Mouse (Mus musculus) liver, embryonic 15.5 days (tissue): Measurements from ENCODE around the gene Kif4. TPM values are rescaled to one million over a fixed set of nuclear protein-coding genes. Genes with fewer than 3 reads are reported as not detected.

Experiments used
- ATAC-seq: fragments of 200-750 bp; cut with Nextera tagmentation; 2 replicates; pipeline ENCODE4 v1.8.0; 2017; ENCODE audit warnings: moderate number of reproducible peaks, mild to moderate bottlenecking, moderate library complexity; ENCODE audit not compliant: insufficient read depth
- H3K27ac ChIP-seq: fragments of 300-500 bp; sonication (generic); replicated peaks from 2 replicates; pipeline ENCODE4 v1.5.1; 2015; ENCODE audit warnings: mild to moderate bottlenecking, inconsistent platforms
- H3K27me3 ChIP-seq: fragments of 300-500 bp; sonication (generic); 2 replicates; pipeline ENCODE4 v1.6.1; 2015; ENCODE audit warnings: mild to moderate bottlenecking, inconsistent platforms
- H3K36me3 ChIP-seq: fragments of 300-500 bp; sonication (generic); replicated peaks from 2 replicates; pipeline ENCODE4 v1.6.1; 2015; ENCODE audit warnings: moderate library complexity, mild to moderate bottlenecking, inconsistent platforms
- H3K4me1 ChIP-seq: fragments of 300-500 bp; sonication (generic); replicated peaks from 2 replicates; pipeline ENCODE4 v1.6.1; 2015; ENCODE audit warnings: inconsistent platforms
- H3K4me2 ChIP-seq: fragments of 300-500 bp; sonication (generic); 2 replicates; pipeline ENCODE4 v1.6.1; 2015; ENCODE audit warnings: moderate library complexity, mild to moderate bottlenecking, inconsistent platforms
- H3K4me3 ChIP-seq: fragments of 300-500 bp; sonication (generic); replicated peaks from 2 replicates; pipeline ENCODE4 v1.5.1; 2015; ENCODE audit warnings: mild to moderate bottlenecking, inconsistent platforms
- H3K9ac ChIP-seq: fragments of 300-500 bp; sonication (generic); 2 replicates; pipeline ENCODE4 v1.6.1; 2015; ENCODE audit warnings: moderate library complexity, mild to moderate bottlenecking, inconsistent platforms
- H3K9me3 ChIP-seq: fragments of 300-500 bp; sonication (generic); replicated peaks from 2 replicates; pipeline ENCODE4 v1.6.1; 2016; ENCODE audit warnings: inconsistent platforms
- WGBS: fragments of 180-500 bp; shearing (Covaris S2); methylation state at CpG from one replicate; pipeline ENCODE4 v1.1.7; 2015; ENCODE audit warnings: mixed read lengths; ENCODE audit not compliant: insufficient replicate concordance; 5-methylcytosine and 5-hydroxymethylcytosine counted together
- polyA plus RNA-seq: library from polyadenylated mRNA; unstranded; fragments of >200 nt; fragmentation: Nextera tagmentation; extraction: Ambion mirVana; gene quantifications from 2 replicates; pipeline ENCODE4 v1.2.1, GENCODE M21; 2015

Kif4 gene
- polyA plus RNA-seq, 1 experiment from 2014 or later: 20.3 TPM

DNA sequence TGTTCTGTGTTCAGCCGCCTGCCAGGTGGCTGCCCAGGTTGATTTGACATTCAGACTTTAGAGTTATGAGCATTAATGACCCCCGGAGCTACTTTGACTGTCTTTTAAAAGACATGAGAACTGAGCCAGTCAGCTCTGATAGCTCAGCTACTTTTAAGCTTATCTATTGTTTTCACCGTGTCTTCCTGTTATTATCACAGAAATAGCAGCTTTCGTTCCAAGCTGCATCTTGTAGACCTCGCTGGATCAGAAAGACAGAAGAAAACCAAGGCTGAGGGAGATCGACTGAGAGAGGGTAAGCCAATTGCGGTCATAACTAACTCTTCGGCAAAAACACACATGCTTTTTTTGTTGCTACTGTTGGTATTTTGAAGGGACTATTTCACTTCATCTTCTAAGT is 12.9 kb downstream of the Kif4 start:
- Histone ChIP-seq H3K4me2 (no peak overlapping the region), H3K4me1 (no peaks in the 10 kb centered on the region), H3K4me3 (no peak overlapping the region), H3K27me3 (no peaks in the 10 kb centered on the region), H3K36me3 (peaks cover 84% of the 10 kb centered on the region), H3K9ac (no peak overlapping the region), H3K27ac (no peak overlapping the region), H3K9me3 (no peaks in the 10 kb centered on the region)
- ATAC-seq: no peak
- 50% methylated on average over 8 of the region's 8 CpGs for WGBS

DNA sequence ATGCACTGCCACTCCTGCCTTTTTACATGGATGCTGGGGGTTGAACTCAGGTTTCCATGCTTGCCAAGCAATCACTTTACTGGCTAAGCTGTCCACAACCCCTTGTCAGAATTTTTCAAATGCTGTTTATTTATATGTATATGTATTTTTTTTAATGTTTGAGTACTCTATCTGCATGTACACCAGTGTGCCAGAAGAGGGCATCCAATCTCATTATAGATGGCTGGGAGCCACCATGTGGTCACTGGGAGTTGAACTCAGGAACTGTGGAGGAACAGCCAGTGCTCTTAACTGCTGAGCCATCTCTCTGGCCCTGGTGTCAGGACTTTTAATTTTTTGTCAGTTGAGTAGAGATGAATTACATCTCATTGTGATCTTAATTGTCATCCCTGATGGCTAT is 27.3 kb downstream of the Kif4 start:
- Histone ChIP-seq H3K27ac (no peak overlapping the region), H3K9ac (no peak overlapping the region)

DNA sequence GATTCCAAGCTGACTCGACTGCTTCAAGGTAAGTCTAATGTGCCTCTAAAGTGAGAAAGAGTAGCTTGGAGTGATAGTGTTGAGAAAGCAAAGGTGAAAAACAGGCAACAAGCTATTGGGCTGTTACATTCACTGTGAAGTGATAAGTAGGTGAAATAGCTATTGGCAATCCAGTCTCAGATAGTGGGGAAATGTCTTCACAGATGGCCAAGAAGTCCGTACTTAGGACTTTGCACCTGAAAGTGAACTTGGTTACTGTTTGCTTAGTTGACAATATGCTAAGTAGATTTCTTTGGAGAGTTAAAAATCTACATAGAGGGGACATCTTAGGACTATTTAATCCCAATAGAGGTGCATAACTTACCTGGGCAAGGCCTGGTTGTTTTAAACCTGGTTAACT is 39.3 kb downstream of the Kif4 start:
- no peak for ATAC-seq

More for the DNA sequence above, 27.3 kb downstream of the Kif4 start:
- Histone ChIP-seq H3K36me3 (peaks cover 47% of the 10 kb centered on the region), H3K4me3 (no peak overlapping the region), H3K27me3 (no peaks in the 10 kb centered on the region), H3K9me3 (no peaks in the 10 kb centered on the region), H3K4me2 (no peak overlapping the region), H3K4me1 (no peaks in the 10 kb centered on the region)
- ATAC-seq: no peak

GRCm38 (mm10) chrX:100678204-100678603 is 52.7 kb downstream of the Kif4 start:
- Histone ChIP-seq H3K27ac (no peak overlapping the region), H3K27me3 (no peaks in the 10 kb centered on the region), H3K4me1 (no peaks in the 10 kb centered on the region), H3K4me3 (no peak overlapping the region), H3K9ac (no peak overlapping the region), H3K36me3 (peaks cover 51% of the 10 kb centered on the region), H3K4me2 (no peak overlapping the region), H3K9me3 (no peaks in the 10 kb centered on the region)
- no peak for ATAC-seq
- WGBS: 79% methylated on average over 3 of the region's 3 CpGs

More for the DNA sequence above, 39.3 kb downstream of the Kif4 start:
- H3K4me1 ChIP-seq: no peaks in the 10 kb centered on the region
- no peaks in the 10 kb centered on the region for H3K9me3 ChIP-seq
- no peak overlapping the region for H3K4me2 ChIP-seq
- no peak overlapping the region for H3K27ac ChIP-seq
- no peak overlapping the region for H3K9ac ChIP-seq
- no peak overlapping the region for H3K4me3 ChIP-seq
- WGBS: 76% methylated on average over 2 of the region's 2 CpGs
- peaks cover 36% of the 10 kb centered on the region for H3K36me3 ChIP-seq
- H3K27me3 ChIP-seq: no peaks in the 10 kb centered on the region

DNA sequence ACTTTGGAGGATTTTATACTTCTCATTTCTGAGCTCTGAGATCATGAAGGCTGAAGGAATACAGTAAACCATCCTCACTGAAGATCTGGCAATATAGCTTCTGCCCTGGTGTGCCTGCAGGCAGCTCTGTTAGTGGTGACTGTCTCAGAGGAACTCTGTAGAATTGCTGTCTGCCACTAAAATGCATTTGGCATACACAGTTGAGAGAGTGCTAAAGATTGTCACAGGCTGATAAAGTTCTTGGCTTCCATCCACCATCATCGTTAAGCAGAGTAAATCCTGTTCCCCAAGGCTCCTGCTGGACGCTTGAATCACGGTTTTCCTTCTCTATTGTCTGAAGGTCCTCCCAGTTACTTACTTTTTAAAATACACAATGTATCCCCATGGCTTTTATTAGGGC is 61.0 kb downstream of the Kif4 start:
- H3K9ac ChIP-seq: no peak overlapping the region
- no peak for ATAC-seq
- H3K27ac ChIP-seq: no peak overlapping the region
- peaks cover 51% of the 10 kb centered on the region for H3K36me3 ChIP-seq
- H3K4me1 ChIP-seq: no peaks in the 10 kb centered on the region
- H3K4me3 ChIP-seq: no peak overlapping the region
- no peaks in the 10 kb centered on the region for H3K9me3 ChIP-seq
- H3K27me3 ChIP-seq: no peaks in the 10 kb centered on the region
- 73% methylated on average over 3 of the region's 3 CpGs for WGBS
- no peak overlapping the region for H3K4me2 ChIP-seq

GRCm38 (mm10) chrX:100687360-100688032 is 62.0 kb downstream of the Kif4 start:
- 86% methylated on average over 6 of the region's 6 CpGs for WGBS
- no peaks in the 10 kb centered on the region for H3K4me1 ChIP-seq
- no peak overlapping the region for H3K4me2 ChIP-seq
- H3K36me3 ChIP-seq: peaks cover 60% of the 10 kb centered on the region
- no peak overlapping the region for H3K27ac ChIP-seq
- no peaks in the 10 kb centered on the region for H3K27me3 ChIP-seq
- H3K9me3 ChIP-seq: no peaks in the 10 kb centered on the region
- H3K9ac ChIP-seq: no peak overlapping the region
- no peak for ATAC-seq
- H3K4me3 ChIP-seq: no peak overlapping the region

- no peak for ATAC-seq
- Histone ChIP-seq H3K4me1 (no peaks in the 10 kb centered on the region), H3K9ac (no peak overlapping the region), H3K27me3 (no peaks in the 10 kb centered on the region), H3K4me3 (no peak overlapping the region), H3K27ac (no peak overlapping the region), H3K9me3 (no peaks in the 10 kb centered on the region), H3K36me3 (peaks cover 60% of the 10 kb centered on the region), H3K4me2 (no peak overlapping the region)
- WGBS: 88% methylated on average over 5 of the region's 5 CpGs
Measured at GRCm38 (mm10) chrX:100688033-100688370, 62.5 kb downstream of the Kif4 start.

DNA sequence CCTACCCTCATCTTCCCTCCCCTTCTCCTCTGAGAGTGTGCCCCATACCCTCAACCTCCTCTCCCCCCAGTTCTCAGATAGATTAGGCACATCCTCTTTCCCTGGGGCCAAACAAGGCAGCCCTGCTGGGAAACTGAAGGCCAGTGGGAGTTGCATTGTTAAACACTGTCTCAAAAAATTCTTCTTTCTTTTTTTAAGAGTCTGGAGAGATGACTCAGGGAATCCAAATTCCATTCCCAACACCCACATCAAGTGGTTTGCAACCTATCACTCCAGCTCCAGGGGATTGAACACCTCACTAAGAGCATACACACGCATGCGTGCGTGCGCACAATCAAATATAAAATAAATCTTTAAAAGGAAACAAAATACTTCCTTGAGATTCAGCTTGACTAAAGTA is 71.2 kb downstream of the Kif4 start:
- no peak overlapping the region for H3K27ac ChIP-seq
- H3K4me3 ChIP-seq: no peak overlapping the region
- ATAC-seq: no peak
- no peaks in the 10 kb centered on the region for H3K4me1 ChIP-seq
- no peaks in the 10 kb centered on the region for H3K27me3 ChIP-seq
- H3K9ac ChIP-seq: no peak overlapping the region
- H3K36me3 ChIP-seq: peaks cover 69% of the 10 kb centered on the region
- 88% methylated on average over 4 of the region's 4 CpGs for WGBS
- no peak overlapping the region for H3K4me2 ChIP-seq
- H3K9me3 ChIP-seq: no peaks in the 10 kb centered on the region

DNA sequence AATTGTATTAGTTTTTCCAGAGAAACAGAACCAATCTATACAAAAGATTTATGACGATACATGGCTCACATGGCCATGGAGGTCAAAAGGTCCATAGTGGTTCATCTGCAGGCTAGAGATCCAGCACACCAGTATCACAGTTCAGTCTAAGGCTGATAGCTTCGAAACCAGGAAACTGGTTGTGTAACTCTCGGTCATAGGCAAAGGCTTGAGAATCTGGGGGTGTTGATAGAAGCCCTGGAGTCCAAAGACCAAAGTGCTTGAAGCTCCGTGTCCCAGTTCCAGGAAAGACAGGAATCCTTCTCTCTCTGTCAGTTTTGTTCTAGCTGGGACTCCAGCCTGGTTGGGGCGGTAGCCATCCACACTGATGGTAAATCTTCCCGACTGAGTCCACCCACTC is 82.5 kb downstream of the Kif4 start:
- Histone ChIP-seq H3K4me2 (no peak overlapping the region), H3K9ac (no peak overlapping the region), H3K27me3 (no peaks in the 10 kb centered on the region), H3K4me3 (no peak overlapping the region), H3K27ac (no peak overlapping the region), H3K9me3 (no peaks in the 10 kb centered on the region), H3K36me3 (peaks cover 59% of the 10 kb centered on the region), H3K4me1 (no peaks in the 10 kb centered on the region)
- WGBS: 78% methylated on average over 6 of the region's 6 CpGs
- no peak for ATAC-seq

DNA sequence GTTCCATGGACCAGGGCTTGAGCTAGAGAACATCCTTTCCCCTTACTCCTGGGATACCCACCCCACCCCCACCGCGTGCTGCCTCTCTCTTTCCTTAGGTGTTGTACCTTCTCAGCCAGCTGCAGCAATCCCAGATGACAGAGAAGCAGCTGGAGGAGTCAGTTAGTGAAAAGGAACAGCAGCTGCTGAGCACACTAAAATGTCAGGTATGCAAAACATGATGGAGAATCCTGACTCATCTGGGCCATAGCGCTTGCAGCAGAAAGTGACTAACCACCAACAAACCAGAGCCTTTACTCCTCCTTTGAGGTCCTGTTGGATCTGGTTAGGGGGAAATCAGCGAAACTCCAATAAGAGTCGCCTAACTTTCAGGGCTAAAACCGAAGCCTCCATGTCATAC is 90.6 kb downstream of the Kif4 start:
- WGBS: 84% methylated on average over 6 of the region's 6 CpGs
- H3K4me3 ChIP-seq: no peak overlapping the region
- no peak for ATAC-seq

GRCm38 (mm10) chrX:100728947-100729346 is 103.4 kb downstream of the Kif4 start:
- Histone ChIP-seq H3K27ac (no peak overlapping the region), H3K4me2 (no peak overlapping the region), H3K4me1 (no peaks in the 10 kb centered on the region), H3K27me3 (peaks cover 25% of the 10 kb centered on the region), H3K9ac (no peak overlapping the region), H3K36me3 (peaks cover 36% of the 10 kb centered on the region), H3K4me3 (no peak overlapping the region), H3K9me3 (no peaks in the 10 kb centered on the region)
- ATAC-seq: no peak
- WGBS: 54% methylated on average over 1 of the region's 1 CpGs

More for the DNA sequence above, 90.6 kb downstream of the Kif4 start:
- H3K27ac ChIP-seq: no peak overlapping the region
- no peaks in the 10 kb centered on the region for H3K9me3 ChIP-seq
- no peak overlapping the region for H3K4me2 ChIP-seq
- H3K9ac ChIP-seq: no peak overlapping the region
- H3K36me3 ChIP-seq: peaks cover 94% of the 10 kb centered on the region
- no peaks in the 10 kb centered on the region for H3K27me3 ChIP-seq
- H3K4me1 ChIP-seq: no peaks in the 10 kb centered on the region

DNA sequence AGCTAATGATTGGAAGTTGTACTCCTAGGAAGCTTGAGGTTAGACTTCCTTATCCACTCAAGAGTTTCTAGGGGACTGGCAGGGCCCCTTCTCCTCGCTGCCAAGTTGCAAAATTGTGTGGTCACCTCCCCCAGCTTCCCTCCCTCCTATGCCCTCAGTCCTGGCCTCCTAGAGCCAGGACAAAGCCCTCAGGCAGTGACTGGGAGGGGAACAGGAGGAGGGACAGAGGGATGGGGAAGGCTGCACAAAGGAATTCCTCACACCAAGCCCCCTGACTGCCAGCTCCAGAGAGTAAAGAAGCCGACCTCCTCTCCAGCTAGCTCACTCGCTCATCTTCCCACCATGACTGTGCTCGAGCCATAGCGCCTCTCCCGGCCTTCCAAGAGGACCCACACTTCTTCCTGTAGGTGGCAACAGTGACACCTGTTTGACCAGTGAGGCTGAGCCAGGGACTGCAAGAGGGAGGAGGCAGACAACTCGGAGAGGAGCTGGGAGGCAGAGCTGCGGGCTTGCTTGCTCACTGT is 104.2 kb downstream of the Kif4 start, which contains the start of gene Gdpd2:
TSS of gene Gdpd2 (plus strand) at position 209 of the 524 bp plus-strand sequence.
- Histone ChIP-seq H3K36me3 (peaks cover 29% of the 10 kb centered on the region), H3K4me3 (no peak within 1 kb of the TSS), H3K27me3 (peaks cover 25% of the 10 kb centered on the region), H3K4me2 (no peak within 1 kb of the TSS), H3K27ac (no peak within 1 kb of the TSS), H3K4me1 (no peaks in the 10 kb centered on the region), H3K9me3 (no peaks in the 10 kb centered on the region), H3K9ac (no peak within 1 kb of the TSS)
- ATAC-seq: no peak
- WGBS: 26% methylated on average over 8 of the region's 8 CpGs
